Mouse (Mus musculus) bone marrow, adult 2 months (tissue): ENCODE measurements around the gene Itgb7. TPM values are rescaled to one million over a fixed set of nuclear protein-coding genes. Genes with fewer than 3 reads are reported as not detected.

ENCODE experiments used
- H3K27ac ChIP-seq: fragments of 200-500 bp; 2 replicates; pipeline ENCODE4 v1.5.1; 2012; ENCODE audit warnings: low read depth, mild to moderate bottlenecking, control low read depth, inconsistent platforms, low read length; ENCODE audit not compliant: control insufficient read depth, poor library complexity, insufficient read depth
- H3K4me1 ChIP-seq: fragments of 200-500 bp; 2 replicates; pipeline ENCODE4 v1.6.1; 2011; ENCODE audit warnings: low read length; ENCODE audit not compliant: control insufficient read depth, insufficient read depth
- H3K4me3 ChIP-seq: fragments of 200-500 bp; replicated peaks from 2 replicates; pipeline ENCODE3; 2011; ENCODE audit warnings: mild to moderate bottlenecking, low read depth, low read length, control low read depth; ENCODE audit not compliant: control insufficient read depth
- CTCF ChIP-seq: fragments of 200-500 bp; IDR thresholded peaks from 2 replicates; pipeline ENCODE4 v1.5.1; 2011; ENCODE audit warnings: low read length, control low read depth; ENCODE audit not compliant: control insufficient read depth, insufficient read depth
- POLR2A ChIP-seq: fragments of 200-500 bp; IDR thresholded peaks from 2 replicates; pipeline ENCODE4 v1.6.1; 2011; ENCODE audit warnings: low read depth, mild to moderate bottlenecking, control low read depth, low read length, borderline replicate concordance; ENCODE audit not compliant: control insufficient read depth
- WGBS: fragments of 180-500 bp; shearing (Covaris S2); methylation state at CpG from one replicate; pipeline ENCODE4 v1.1.7; 2018; 5-methylcytosine and 5-hydroxymethylcytosine counted together
- polyA plus RNA-seq: library from polyadenylated mRNA; stranded (reverse); fragments of >200 nt; gene quantifications from 2 replicates; pipeline ENCODE4 v1.2.4, GENCODE M21; 2011; ENCODE audit warnings: low replicate concordance; ENCODE audit not compliant: missing spikeins, insufficient read depth, insufficient read length

Itgb7 gene
- polyA plus RNA-seq, 1 experiment: 140 TPM

DNA sequence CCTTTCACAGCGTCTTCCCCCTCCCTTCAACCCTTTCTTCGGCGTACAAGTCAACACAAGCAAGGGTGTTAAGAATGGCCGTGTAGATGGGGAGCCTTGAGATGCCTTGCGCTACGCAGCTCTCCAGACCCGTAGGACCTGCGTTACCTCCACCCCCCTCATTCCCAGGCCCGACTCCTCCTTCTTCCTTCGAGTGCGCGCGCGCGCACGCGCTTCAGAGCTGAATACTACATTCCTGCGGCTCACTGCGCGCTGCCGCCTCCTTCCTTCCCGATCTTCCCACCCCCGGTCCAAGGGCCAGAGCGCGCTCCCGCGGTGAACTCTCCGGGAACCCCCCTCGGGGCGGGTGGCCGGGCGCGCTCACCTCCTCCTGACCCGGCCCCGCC, 15.1 kb upstream of the Itgb7 start:
- TF ChIP-seq POLR2A (peak; percentile 40; the same call in 1 of the 2 replicates), CTCF (no peak)
- peak overlapping the region; percentile 85 for H3K4me3 ChIP-seq
- WGBS: under 1% methylated on average over 32 of the region's 35 CpGs
- peak overlapping the region; percentile 81 for H3K27ac ChIP-seq
- peaks cover 1% of the 10 kb centered on the region; the same call in 1 of the 2 replicates for H3K4me1 ChIP-seq

- TF ChIP-seq CTCF: no peak
- TF ChIP-seq POLR2A: peak; percentile 76
- peaks cover 1% of the 10 kb centered on the region; the same call in 1 of the 2 replicates for H3K4me1 ChIP-seq
- H3K4me3 ChIP-seq: peak overlapping the region; percentile 85
- H3K27ac ChIP-seq: peak overlapping the region; percentile 81
- 1% methylated on average over 44 of the region's 44 CpGs for WGBS
Measured at GRCm38 (mm10) chr15:102245891-102246741, 14.4 kb upstream of the Itgb7 start.

- WGBS: 20% methylated on average over 14 of the region's 14 CpGs
- H3K4me1 ChIP-seq: peaks cover 1% of the 10 kb centered on the region; the same call in 1 of the 2 replicates
- H3K27ac ChIP-seq: peak overlapping the region; percentile 81
- no peak for TF ChIP-seq CTCF
- TF ChIP-seq POLR2A: no peak
- H3K4me3 ChIP-seq: peak overlapping the region; percentile 85
Measured at GRCm38 (mm10) chr15:102245461-102245881, 13.7 kb upstream of the Itgb7 start.

DNA sequence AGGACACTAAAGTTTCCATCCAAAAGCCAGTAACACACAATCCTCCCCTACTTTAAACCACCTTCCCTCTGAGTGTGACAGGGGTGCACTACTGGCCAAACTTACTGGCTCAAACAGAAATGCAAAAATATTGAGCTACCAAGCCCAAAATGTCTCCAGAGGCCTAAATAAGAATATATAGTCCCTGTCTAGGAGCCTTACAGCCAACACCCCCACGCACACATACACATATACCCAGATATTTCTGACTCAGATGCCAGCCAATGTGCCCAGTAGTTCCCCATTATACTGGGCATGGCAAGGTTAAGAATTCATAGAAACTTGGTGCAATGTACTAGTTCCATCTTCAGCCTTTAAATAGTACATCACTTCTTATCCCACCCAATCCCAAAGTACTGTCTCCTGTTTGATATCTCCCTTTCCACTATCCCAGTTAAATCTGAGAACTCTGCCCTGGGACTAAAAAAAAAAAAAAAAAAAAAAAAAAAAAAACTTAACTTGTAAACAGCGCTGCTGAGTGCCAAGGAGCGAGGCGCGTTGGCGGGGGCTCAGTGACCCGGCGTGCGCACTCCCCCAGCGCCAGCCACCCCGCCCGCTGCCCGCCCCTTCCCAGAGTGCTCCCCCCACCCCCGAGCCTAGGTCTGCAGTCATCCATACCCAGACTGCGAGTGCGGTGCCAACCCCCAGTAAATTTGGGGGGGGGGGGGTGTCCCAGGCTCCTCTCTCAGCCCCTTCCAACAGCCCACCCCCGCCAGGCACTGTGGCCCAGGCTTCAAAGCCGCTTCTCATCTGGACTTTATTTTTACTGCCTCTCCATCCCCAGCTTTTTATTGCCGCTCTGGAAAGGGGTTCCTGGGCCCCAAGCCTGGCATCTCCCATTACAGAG, 12.8 kb upstream of the Itgb7 start:
- peak overlapping the region; percentile 89 for H3K27ac ChIP-seq
- peak overlapping the region; percentile 85 for H3K4me3 ChIP-seq
- no peak for TF ChIP-seq CTCF
- TF ChIP-seq POLR2A: no peak
- WGBS: 22% methylated on average over 19 of the region's 19 CpGs
- H3K4me1 ChIP-seq: peaks cover 1% of the 10 kb centered on the region; the same call in 1 of the 2 replicates

DNA sequence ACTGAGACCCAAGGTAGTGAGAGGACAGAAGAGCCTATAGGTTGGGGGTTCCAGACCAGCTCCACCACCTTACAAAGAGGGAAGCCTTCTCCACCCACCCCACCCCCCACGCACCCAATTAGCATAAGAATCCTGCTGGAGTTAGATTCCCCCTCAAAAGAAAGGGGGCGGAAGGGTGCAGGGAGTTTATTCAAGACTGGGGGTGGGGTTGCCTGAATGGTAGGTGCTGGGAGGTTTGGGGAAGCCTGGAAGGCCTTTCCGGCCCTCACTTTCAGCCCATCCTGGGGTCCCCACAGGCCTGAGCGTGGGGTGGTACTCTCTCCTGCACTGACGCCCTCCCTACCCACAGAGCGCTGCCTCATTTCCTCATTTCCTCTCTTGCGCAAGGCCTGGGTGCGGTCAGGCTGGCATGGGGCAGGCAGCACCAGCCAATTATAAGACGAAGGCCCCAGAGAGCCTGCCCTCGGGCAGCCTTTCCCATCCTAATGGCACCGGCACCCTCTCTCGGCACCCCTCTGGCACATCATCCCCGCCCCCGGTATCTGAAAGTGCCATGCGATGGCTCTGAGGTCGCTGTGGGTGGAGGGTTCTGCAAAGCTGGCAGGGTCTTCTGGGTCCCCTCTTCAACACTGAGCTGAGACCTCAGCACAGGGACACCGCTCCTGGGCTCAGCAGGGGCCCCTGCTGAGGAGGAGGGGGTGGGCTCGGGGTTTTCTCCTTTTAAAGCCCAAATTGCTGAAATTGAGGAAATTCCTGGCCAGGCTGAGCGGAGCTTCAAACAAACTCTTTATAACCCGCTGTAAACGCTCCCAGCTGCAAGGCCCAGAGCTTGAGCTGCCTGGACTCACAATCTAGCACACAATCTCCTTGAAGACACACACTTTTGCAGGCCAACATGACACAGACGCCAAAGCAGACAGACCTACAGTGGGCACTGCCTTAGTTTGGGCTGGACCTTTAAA, 11.8 kb upstream of the Itgb7 start:
- Histone ChIP-seq H3K4me3 (peak overlapping the region; percentile 59), H3K4me1 (peaks cover 1% of the 10 kb centered on the region; the same call in 1 of the 2 replicates), H3K27ac (peak overlapping the region; percentile 89)
- WGBS: 4% methylated on average over 22 of the region's 22 CpGs
- TF ChIP-seq POLR2A (peak; percentile 65; the same call in 1 of the 2 replicates), CTCF (no peak)

DNA sequence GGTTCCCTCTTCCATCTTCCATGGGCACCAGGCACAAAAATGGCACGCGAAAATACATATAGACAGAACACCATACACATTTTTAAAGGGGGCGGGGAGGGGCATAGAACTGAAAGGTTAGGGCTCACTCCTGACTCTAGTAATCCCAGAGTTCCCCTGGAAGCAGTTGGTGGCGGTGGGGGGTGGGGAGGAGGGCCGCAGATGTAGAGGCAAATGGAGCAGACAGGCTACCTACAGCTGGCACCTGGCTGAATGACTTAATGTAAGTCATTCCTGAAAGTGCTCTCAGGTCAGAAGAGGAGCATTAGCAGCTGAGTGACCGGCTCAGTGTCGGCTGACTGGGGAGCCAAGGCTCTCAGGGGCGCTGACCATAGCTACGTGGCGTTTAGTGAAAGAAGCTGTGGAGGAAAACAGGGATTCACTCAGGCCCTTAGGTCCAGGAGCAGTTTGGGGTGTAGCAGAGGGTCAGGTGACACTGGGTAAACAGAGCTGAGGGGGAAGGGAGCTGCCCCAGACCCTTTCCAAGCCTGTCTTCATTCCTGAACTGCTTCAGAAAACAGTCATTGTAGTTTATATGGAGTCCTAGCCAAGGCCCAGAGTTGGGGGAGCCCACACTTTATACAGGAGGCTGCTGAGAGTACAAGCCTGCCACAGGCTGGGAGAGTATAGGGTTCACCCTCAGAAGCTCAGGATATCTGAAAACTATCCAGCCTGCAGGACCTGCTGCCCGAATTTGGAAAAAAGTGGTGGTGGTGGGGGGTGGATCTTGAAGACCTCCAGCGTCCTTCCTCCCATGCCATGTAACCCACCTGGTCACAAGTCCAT, 10.9 kb upstream of the Itgb7 start:
- Histone ChIP-seq H3K4me1 (peaks cover 1% of the 10 kb centered on the region; the same call in 1 of the 2 replicates), H3K27ac (peak overlapping the region; percentile 84), H3K4me3 (peak overlapping the region; percentile 24)
- TF ChIP-seq CTCF (no peak), POLR2A (no peak)
- 76% methylated on average over 12 of the region's 12 CpGs for WGBS
